Comparison of ENCODE assay signal across 8 mouse cellular contexts in genomic region chr16:75767250-75768002, GRCm38 (mm10). TPM values are rescaled to one million over a fixed set of nuclear protein-coding genes. Genes with fewer than 3 reads are reported as not detected.
DNase-seq lines count a peak whose midpoint lies in the region; ATAC-seq and TF ChIP-seq lines count a peak whose summit lies in the region.

No protein-coding gene starts in this region.

- peak overlapping the region; percentile 56 for H3K9ac ChIP-seq in heart, adult 2 months (ENCODE audit: low read depth, low read length)
- peak overlapping the region; percentile 53 for H3K9ac ChIP-seq in intestine, embryonic 14.5 days (ENCODE audit: low read length)

- 13% methylated on average over 21 of the region's 21 CpGs for WGBS in heart, adult 2 months
- WGBS in intestine, embryonic 14.5 days, result 18% methylated on average over 21 of the region's 21 CpGs
- 16% methylated on average over 21 of the region's 21 CpGs for WGBS in thymus, adult 2 months

- H3K4me3 ChIP-seq in heart, adult 2 months, result peak overlapping the region; percentile 71
- H3K4me3 ChIP-seq in intestine, embryonic 14.5 days (ENCODE audit: low read depth, low read length), result peak overlapping the region; percentile 86
- peak overlapping the region; percentile 71 for H3K4me3 ChIP-seq in thymus, adult 2 months (ENCODE audit: control insufficient read depth, insufficient read depth, low read length)

- no peaks in the 10 kb centered on the region for H3K27me3 ChIP-seq in heart, adult 2 months (ENCODE audit: control insufficient read depth, insufficient read depth, low read length)
- no peaks in the 10 kb centered on the region for H3K27me3 ChIP-seq in Patski
- H3K27me3 ChIP-seq in intestine, embryonic 14.5 days (replicated peaks; ENCODE audit: control insufficient read depth, insufficient read depth, low read length), result no peaks in the 10 kb centered on the region
- H3K27me3 ChIP-seq in thymus, adult 2 months (ENCODE audit: control insufficient read depth, insufficient read depth, low read length), result no peaks in the 10 kb centered on the region

- CTCF ChIA-PET in Patski (lab: Charles Lee), result no interaction called here

- in situ Hi-C loops in Patski (cut with MboI; ENCODE audit: low pct_unique_long_range_greater_than_20kb), result loop anchor here (25.0 kb wide), 1 partner anchor 595 kb away; the partner anchor contains the start of gene Nrip1

- peak overlapping the region; percentile 73 for H3K27ac ChIP-seq in heart, adult 2 months
- peak overlapping the region; percentile 61 for H3K27ac ChIP-seq in intestine, embryonic 14.5 days (ENCODE audit: low read depth)
- peak overlapping the region; percentile 19; the same call in 1 of the 2 replicates for H3K27ac ChIP-seq in thymus, adult 2 months (ENCODE audit: control insufficient read depth, insufficient read depth, low read length)

- DNase-seq in heart, adult 2 months, result peak; percentile 5 to 23
- DNase-seq in heart, postnatal 36 days, result no peak
- no peak for DNase-seq in Patski (ENCODE audit: low read depth, low spot score)
- peak; percentile 11 for DNase-seq in fat pad, adult 2 months (ENCODE audit: extremely low read depth, low read depth, low spot score)
- no peak for DNase-seq in intestine, embryonic 14.5 days (ENCODE audit: low spot score)
- peak; percentile 3 for DNase-seq in lung, postnatal 10 days
- peak; percentile 29 for DNase-seq in thymus, adult 2 months
- no peak for DNase-seq in urinary bladder, postnatal 4 days (ENCODE audit: low spot score in 2 of 2)

- TF ChIP-seq EP300 in heart, adult 2 months (IDR thresholded peaks at IDR 0.05; ENCODE audit: insufficient read depth, low read depth, low read length), result no peak

- POLR2A ChIA-PET in Patski (lab: Charles Lee), result no interaction called here

- no peak for TF ChIP-seq CTCF in heart, adult 2 months (IDR thresholded peaks at IDR 0.05)
- no peak for TF ChIP-seq CTCF in Patski (IDR thresholded peaks at IDR 0.05)
- no peak for TF ChIP-seq CTCF in thymus, adult 2 months (IDR thresholded peaks at IDR 0.05; ENCODE audit: borderline replicate concordance, control insufficient read depth, extremely low read depth, insufficient read depth, low read length, poor library complexity)

- H3K4me1 ChIP-seq in heart, adult 2 months (ENCODE audit: control insufficient read depth, insufficient read depth, low read length), result peaks cover 3% of the 10 kb centered on the region
- H3K4me1 ChIP-seq in intestine, embryonic 14.5 days (replicated peaks; ENCODE audit: control insufficient read depth, insufficient read depth, low read length), result peaks cover 10% of the 10 kb centered on the region; the same call in 1 of the 2 replicates
- H3K4me1 ChIP-seq in thymus, adult 2 months (replicated peaks; ENCODE audit: control insufficient read depth, insufficient read depth, low read length), result no peaks in the 10 kb centered on the region

- peaks cover 2% of the 10 kb centered on the region for H3K79me2 ChIP-seq in heart, adult 2 months (replicated peaks; ENCODE audit: control insufficient read depth, insufficient read depth, low read length)

- H3K4me2 ChIP-seq in intestine, embryonic 14.5 days (ENCODE audit: low read length), result peak overlapping the region; percentile 78

- intact Hi-C loops in heart, adult 2 months (cut with DNase I), result loop anchor here (5.0 kb wide), 2 partner anchors 605 to 1245 kb away; partner anchors contain the start of genes Nrip1 and Usp25
- intact Hi-C loops in heart, postnatal 36 days (cut with DNase I), result loop anchor here (5.0 kb wide), 1 partner anchor 605 kb away; the partner anchor contains the start of gene Nrip1

- H3K9me3 ChIP-seq in intestine, embryonic 14.5 days (ENCODE audit: control insufficient read depth, low read length), result no peaks in the 10 kb centered on the region

- H3K36me3 ChIP-seq in heart, adult 2 months (ENCODE audit: control insufficient read depth, insufficient read depth, low read length), result peaks cover 4% of the 10 kb centered on the region; the same call in 1 of the 2 replicates
- H3K36me3 ChIP-seq in intestine, embryonic 14.5 days (ENCODE audit: control insufficient read depth, insufficient read depth, low read length), result peaks cover 12% of the 10 kb centered on the region
- no peaks in the 10 kb centered on the region for H3K36me3 ChIP-seq in thymus, adult 2 months (ENCODE audit: control insufficient read depth, insufficient read depth, low read length)

- TF ChIP-seq POLR2A in heart, adult 2 months (IDR thresholded peaks at IDR 0.05; ENCODE audit: insufficient read depth, low read depth, low read length), result 0 out of 2 replicates have a peak, but pooled peaks have one; percentile 8
- TF ChIP-seq POLR2A in thymus, adult 2 months (IDR thresholded peaks at IDR 0.05; ENCODE audit: control insufficient read depth, extremely low read depth, insufficient read depth, low read length, poor library complexity), result no peak

- ATAC-seq in Patski, result peak; percentile 29
- peak; percentile 83 for ATAC-seq in intestine, embryonic 14.5 days (replicated peaks; ENCODE audit: low FRiP score, low TSS enrichment, low read depth)

RNA-seq across cellular contexts. Expression of gene Hspa13, which starts 0.5 kb away (rescaled TPM):
- 10 to 100 TPM; 14.0 to 15.2 TPM for total RNA-seq in heart, adult 2 months (2021)
- 3.3 and 8.8 TPM in 2 replicates for polyA plus RNA-seq in heart, adult 2 months (2012; rRNA removed)
- total RNA-seq in heart, postnatal 36 days (2021), result 10 to 100 TPM; 13.5 to 13.9 TPM
- polyA plus RNA-seq in Patski (2021), result 43.6 TPM
- polyA plus RNA-seq in intestine, embryonic 14.5 days (2014; fragmentation: Nextera tagmentation; extraction: Ambion mirVana), result 27.3 and 30.4 TPM in 2 replicates
- polyA plus RNA-seq in thymus, adult 2 months (2012; rRNA removed), result 3.5 and 3.7 TPM in 2 replicates

Comparison
In these comparisons a context has a peak if more than half of its experiments do, and no peak if none do; other contexts are left out.
1. DNase-seq: peak in heart, adult 2 months (2 of 2), fat pad, adult 2 months (single experiment), lung, postnatal 10 days (single experiment) and thymus, adult 2 months (single experiment); none in heart, postnatal 36 days (0 of 2), Patski (single experiment), intestine, embryonic 14.5 days (single experiment) and urinary bladder, postnatal 4 days (0 of 2).
2. H3K27ac ChIP-seq: peak in every context shown above with its lines; median percentile 73 in heart, adult 2 months; 61 in intestine, embryonic 14.5 days; 19 in thymus, adult 2 months.
3. Peak in every context shown above with its lines, with median percentiles within 50 percentile points of each other: H3K4me3 ChIP-seq.